Mouse (Mus musculus): ENCODE measurements around the gene Foxf2. TPM values are rescaled to one million over a fixed set of nuclear protein-coding genes. Genes with fewer than 3 reads are reported as not detected.

The Foxf2 gene
- polyA plus RNA-seq (2015; fragmentation: Illumina TruSeq; extraction: RNeasy Lipid Tissue Mini Kit (QIAGEN cat#74804); ENCODE audit: low read depth, low replicate concordance), result 2.6 TPM

DNA sequence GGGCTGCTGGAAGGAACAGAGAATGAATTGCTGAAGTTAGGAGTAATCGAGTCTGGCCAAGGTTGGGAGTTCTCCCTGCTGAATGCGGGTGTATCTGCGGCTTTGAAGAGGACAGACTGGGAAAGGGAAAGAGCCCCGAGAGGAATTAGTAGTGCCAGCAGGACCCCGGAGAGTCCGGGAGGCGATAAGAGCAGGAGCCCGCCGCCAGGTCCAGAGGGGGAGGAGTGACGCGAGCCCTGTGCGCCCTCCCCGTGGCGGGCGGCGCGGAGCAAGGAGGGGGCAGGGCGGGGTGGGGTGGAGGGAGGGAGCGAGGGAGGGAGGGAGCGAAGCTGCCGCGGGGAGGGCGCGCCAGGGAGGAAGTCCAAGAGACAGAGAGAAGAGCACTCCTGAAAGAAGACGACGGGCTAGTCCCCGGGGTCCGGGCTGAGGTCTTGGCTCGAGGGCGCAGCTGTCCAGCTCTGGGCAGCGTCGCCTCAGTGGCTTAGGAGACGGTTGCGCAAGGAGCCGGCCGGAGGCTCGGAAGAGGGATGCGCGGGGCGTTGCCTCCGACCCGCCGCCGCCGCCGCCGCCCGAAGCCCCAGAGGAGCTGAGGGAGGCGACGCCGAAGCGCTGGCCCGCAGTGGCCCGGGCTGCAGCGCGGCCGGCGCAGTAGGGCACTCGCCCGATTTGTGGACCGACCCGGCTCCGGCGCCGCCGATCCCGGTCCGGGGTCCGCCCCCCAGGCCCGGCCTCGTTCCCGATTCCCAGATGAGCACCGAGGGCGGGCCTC, at the start of gene Foxf2:
Foxf2 (plus strand) TSS at position 484 of the 769 bp plus-strand sequence.

Other genes starting within 250 kb of the Foxf2 start
- gene Foxq1, start 69.7 kb upstream of the Foxf2 start, polyA plus RNA-seq (2015; fragmentation: Illumina TruSeq; extraction: RNeasy Lipid Tissue Mini Kit (QIAGEN cat#74804); ENCODE audit: low read depth, low replicate concordance), result 1.1 TPM
- 0.18 TPM for gene A530084C06Rik, start 66.5 kb upstream of the Foxf2 start, polyA plus RNA-seq (2015; fragmentation: Illumina TruSeq; extraction: RNeasy Lipid Tissue Mini Kit (QIAGEN cat#74804); ENCODE audit: low read depth, low replicate concordance)
- gene Foxc1, start 180.8 kb downstream of the Foxf2 start, polyA plus RNA-seq (2015; fragmentation: Illumina TruSeq; extraction: RNeasy Lipid Tissue Mini Kit (QIAGEN cat#74804); ENCODE audit: low read depth, low replicate concordance), result 1.4 TPM

Data from brain, adult 10 weeks (tissue).